Mouse (Mus musculus): ENCODE data around the gene Ccn1. TPM values are rescaled to one million over a fixed set of nuclear protein-coding genes. Genes with fewer than 3 reads are reported as not detected.
A peak's percentile ranks its signal among the peaks of the same experiment; 100 is the strongest.

Ccn1 gene
- polyA plus RNA-seq, 1 experiment from 2014 or later = 1.9 TPM

DNA sequence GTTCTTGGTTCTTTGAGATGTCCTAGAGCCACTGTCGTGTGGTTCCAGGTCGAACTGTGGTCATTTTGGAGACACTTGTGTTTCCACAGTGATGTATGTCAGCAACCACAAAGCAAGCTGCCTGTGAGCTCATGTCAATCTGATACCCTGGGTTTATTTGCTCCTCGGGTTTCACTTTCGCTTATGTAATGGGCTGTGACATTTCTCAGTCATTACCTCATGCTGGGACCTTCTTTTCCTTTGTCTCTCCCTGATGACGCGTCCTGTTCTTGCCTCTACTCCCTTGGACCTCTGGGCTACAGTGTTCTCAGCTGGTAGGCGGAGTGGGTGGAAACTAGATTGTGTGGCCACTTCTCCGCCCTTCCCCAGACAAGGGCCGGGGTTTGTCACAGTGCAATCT is 31.5 kb downstream of the Ccn1 start:
- no peaks in the 10 kb centered on the region for H3K27me3 ChIP-seq (ENCODE audit: control insufficient read depth, insufficient read depth, low read length)
- WGBS = 77% methylated on average over 9 of the region's 9 CpGs
- no peak for ATAC-seq (ENCODE audit: low read depth)
- no peak overlapping the region for H3K4me3 ChIP-seq (ENCODE audit: low read depth, low read length)
- H3K36me3 ChIP-seq (ENCODE audit: control insufficient read depth, insufficient read depth, low read length) = no peaks in the 10 kb centered on the region
- no peaks in the 10 kb centered on the region for H3K9me3 ChIP-seq (ENCODE audit: control insufficient read depth, low read length)
- H3K27ac ChIP-seq (ENCODE audit: low read depth, low read length) = no peak overlapping the region
- H3K4me1 ChIP-seq (ENCODE audit: control insufficient read depth, insufficient read depth, low read length) = peaks cover 10% of the 10 kb centered on the region; the same call in 1 of the 2 replicates
- H3K4me2 ChIP-seq (ENCODE audit: low read depth, low read length) = no peak overlapping the region
- no peak overlapping the region for H3K9ac ChIP-seq (replicated peaks; ENCODE audit: low read depth, low read length)

GRCm38 (mm10) chr3:145614362-145615115 is 35.2 kb downstream of the Ccn1 start:
- ATAC-seq (ENCODE audit: low read depth) = peak; percentile 50; the same call in 1 of the 2 replicates
- H3K4me1 ChIP-seq (ENCODE audit: control insufficient read depth, insufficient read depth, low read length) = peaks cover 10% of the 10 kb centered on the region; the same call in 1 of the 2 replicates
- no peaks in the 10 kb centered on the region for H3K9me3 ChIP-seq (ENCODE audit: control insufficient read depth, low read length)
- no peaks in the 10 kb centered on the region for H3K36me3 ChIP-seq (ENCODE audit: control insufficient read depth, insufficient read depth, low read length)
- no peak overlapping the region for H3K9ac ChIP-seq (replicated peaks; ENCODE audit: low read depth, low read length)
- no peak overlapping the region for H3K27ac ChIP-seq (ENCODE audit: low read depth, low read length)
- no peaks in the 10 kb centered on the region for H3K27me3 ChIP-seq (ENCODE audit: control insufficient read depth, insufficient read depth, low read length)
- H3K4me2 ChIP-seq (ENCODE audit: low read depth, low read length) = no peak overlapping the region; the same call in 1 of the 2 replicates
- WGBS = 16% methylated on average over 17 of the region's 17 CpGs
- H3K4me3 ChIP-seq (ENCODE audit: low read depth, low read length) = no peak overlapping the region

GRCm38 (mm10) chr3:145613234-145613633 is 36.5 kb downstream of the Ccn1 start:
- no peak overlapping the region for H3K27ac ChIP-seq (ENCODE audit: low read depth, low read length)
- ATAC-seq (ENCODE audit: low read depth) = peak; percentile 26; the same call in 1 of the 2 replicates
- no peak overlapping the region for H3K9ac ChIP-seq (replicated peaks; ENCODE audit: low read depth, low read length)
- no peak overlapping the region for H3K4me3 ChIP-seq (ENCODE audit: low read depth, low read length)
- H3K4me1 ChIP-seq (ENCODE audit: control insufficient read depth, insufficient read depth, low read length) = peaks cover 10% of the 10 kb centered on the region; the same call in 1 of the 2 replicates
- H3K27me3 ChIP-seq (ENCODE audit: control insufficient read depth, insufficient read depth, low read length) = no peaks in the 10 kb centered on the region
- WGBS = 74% methylated on average over 4 of the region's 4 CpGs
- no peaks in the 10 kb centered on the region for H3K36me3 ChIP-seq (ENCODE audit: control insufficient read depth, insufficient read depth, low read length)
- H3K9me3 ChIP-seq (ENCODE audit: control insufficient read depth, low read length) = no peaks in the 10 kb centered on the region
- H3K4me2 ChIP-seq (ENCODE audit: low read depth, low read length) = no peak overlapping the region

DNA sequence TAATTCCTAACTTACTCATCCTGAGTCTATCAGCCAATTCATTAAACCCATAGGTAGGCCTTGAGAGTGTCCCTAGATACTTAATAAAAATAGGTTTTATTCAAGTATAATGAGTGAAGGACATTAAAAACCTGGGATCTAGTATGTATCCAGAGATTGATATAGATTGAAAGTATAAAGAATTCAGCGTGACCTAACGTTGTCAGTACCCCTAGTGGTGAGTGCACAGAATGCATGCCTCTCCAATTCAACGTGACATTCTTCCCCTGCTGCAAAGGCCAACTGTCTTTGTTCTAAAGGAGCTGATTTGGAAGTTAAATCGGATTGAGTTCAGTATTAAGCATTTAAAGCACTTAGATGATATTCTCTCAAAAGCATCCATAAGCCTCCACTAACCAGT is 37.1 kb downstream of the Ccn1 start:
- no peak overlapping the region for H3K4me3 ChIP-seq (ENCODE audit: low read depth, low read length)
- WGBS = 22% methylated on average over 4 of the region's 4 CpGs
- no peaks in the 10 kb centered on the region for H3K27me3 ChIP-seq (ENCODE audit: control insufficient read depth, insufficient read depth, low read length)
- H3K9ac ChIP-seq (replicated peaks; ENCODE audit: low read depth, low read length) = no peak overlapping the region
- no peak for ATAC-seq (ENCODE audit: low read depth)
- peaks cover 10% of the 10 kb centered on the region; the same call in 1 of the 2 replicates for H3K4me1 ChIP-seq (ENCODE audit: control insufficient read depth, insufficient read depth, low read length)
- no peak overlapping the region for H3K27ac ChIP-seq (ENCODE audit: low read depth, low read length)
- no peak overlapping the region for H3K4me2 ChIP-seq (ENCODE audit: low read depth, low read length)
- no peaks in the 10 kb centered on the region for H3K9me3 ChIP-seq (ENCODE audit: control insufficient read depth, low read length)
- H3K36me3 ChIP-seq (ENCODE audit: control insufficient read depth, insufficient read depth, low read length) = no peaks in the 10 kb centered on the region

DNA sequence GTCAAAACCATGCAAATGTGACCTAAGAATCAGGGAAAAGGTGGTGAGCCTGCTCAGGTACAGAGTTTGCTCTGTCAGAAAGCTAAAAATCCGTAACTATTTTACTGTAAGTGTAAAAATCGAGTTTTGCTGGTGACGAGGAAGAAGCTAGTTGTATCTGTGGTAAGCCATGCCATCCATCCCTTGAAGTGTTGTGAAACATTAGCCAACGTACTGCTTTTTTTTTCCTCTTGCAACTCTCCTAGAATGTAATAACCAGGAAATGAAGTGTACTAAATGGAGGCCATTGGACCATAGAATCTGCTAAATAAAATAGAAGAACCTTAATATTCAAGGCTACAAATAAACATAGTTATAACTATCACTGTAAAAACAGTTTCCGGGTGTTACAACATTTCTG is 41.5 kb downstream of the Ccn1 start:
- Histone ChIP-seq H3K9ac (replicated peaks; ENCODE audit: low read depth, low read length) (no peak overlapping the region), H3K4me2 (ENCODE audit: low read depth, low read length) (no peak overlapping the region), H3K36me3 (ENCODE audit: control insufficient read depth, insufficient read depth, low read length) (peaks cover 3% of the 10 kb centered on the region; the same call in 1 of the 2 replicates), H3K27me3 (ENCODE audit: control insufficient read depth, insufficient read depth, low read length) (no peaks in the 10 kb centered on the region), H3K4me3 (ENCODE audit: low read depth, low read length) (no peak overlapping the region), H3K9me3 (ENCODE audit: control insufficient read depth, low read length) (no peaks in the 10 kb centered on the region), H3K27ac (ENCODE audit: low read depth, low read length) (no peak overlapping the region), H3K4me1 (ENCODE audit: control insufficient read depth, insufficient read depth, low read length) (no peaks in the 10 kb centered on the region)
- 97% methylated on average over 5 of the region's 5 CpGs for WGBS
- no peak for ATAC-seq (ENCODE audit: low read depth)

DNA sequence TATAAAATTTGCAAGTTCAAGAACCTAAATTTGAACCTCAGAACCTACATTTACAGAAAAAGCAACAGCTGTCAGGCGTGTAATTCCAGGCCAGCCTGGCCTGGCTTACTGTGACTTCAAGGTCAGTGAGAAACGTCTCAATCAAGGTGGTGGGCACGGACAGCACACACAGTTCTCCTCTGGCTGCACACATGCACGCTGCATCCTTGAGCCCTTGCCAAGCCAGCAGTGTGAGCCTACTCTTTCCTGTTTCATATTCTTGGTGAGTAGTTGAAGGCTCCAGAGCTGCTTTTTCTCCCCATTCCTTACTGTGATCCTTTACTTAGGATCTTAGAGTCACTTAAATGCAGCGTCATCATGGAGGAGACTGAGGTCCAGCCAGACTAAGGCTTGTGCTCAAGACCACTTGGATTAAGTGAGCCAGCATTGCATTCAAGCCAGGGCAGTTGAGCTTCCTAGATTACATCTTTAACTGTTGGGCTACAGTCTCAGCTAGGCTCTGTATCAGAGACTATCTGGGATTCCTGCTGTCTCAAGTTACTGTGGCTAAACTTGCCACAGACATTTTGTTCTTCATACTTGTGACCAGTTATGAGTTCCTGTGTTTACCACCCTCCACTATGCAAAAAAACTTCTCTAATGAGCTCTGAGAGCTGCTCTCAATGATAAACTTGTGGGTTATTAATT is 44.2 kb downstream of the Ccn1 start:
- 96% methylated on average over 5 of the region's 5 CpGs for WGBS
- Histone ChIP-seq H3K27me3 (ENCODE audit: control insufficient read depth, insufficient read depth, low read length) (no peaks in the 10 kb centered on the region), H3K36me3 (ENCODE audit: control insufficient read depth, insufficient read depth, low read length) (peaks cover 3% of the 10 kb centered on the region; the same call in 1 of the 2 replicates)

DNA sequence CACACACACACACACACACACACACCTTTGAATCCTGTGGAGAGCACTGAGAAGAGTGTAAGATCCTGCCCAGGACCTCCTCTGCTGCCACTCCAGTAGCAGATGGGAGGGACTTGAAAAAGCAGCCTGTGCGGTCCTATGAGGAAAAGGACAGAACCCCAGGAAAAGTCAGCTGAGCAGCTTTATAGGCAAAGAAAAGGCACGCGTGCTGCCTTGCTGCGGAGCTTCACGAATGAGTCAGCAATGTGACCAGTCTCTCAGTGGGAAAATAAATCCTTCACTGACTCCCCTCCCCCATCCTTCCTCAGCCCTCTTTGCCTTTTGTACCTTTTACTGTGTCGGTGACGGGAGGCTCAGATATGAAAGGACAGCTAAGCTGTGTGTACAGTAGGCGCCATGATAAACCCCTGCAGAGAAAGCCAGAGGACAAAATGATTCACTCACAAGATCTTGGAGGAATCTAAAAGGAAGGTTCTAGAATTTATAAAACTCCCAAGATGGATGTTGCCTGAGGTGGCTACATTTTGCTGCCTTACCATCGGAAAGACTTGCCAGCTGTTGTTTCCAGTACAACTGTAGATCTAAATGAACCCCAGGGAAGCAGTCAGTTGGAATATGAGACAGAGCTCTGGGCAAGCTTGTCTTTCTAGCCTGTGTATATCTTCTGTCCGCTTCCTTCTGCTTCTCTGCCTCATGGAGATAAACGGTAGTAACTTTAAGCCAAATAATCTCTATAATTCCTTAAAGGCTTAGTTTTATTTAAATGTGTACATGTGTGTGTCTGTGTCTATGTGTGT is 47.2 kb downstream of the Ccn1 start:
- no peaks in the 10 kb centered on the region for H3K27me3 ChIP-seq (ENCODE audit: control insufficient read depth, insufficient read depth, low read length)
- peaks cover 16% of the 10 kb centered on the region for H3K4me1 ChIP-seq (ENCODE audit: control insufficient read depth, insufficient read depth, low read length)
- ATAC-seq (ENCODE audit: low read depth) = peak; percentile 86
- H3K9me3 ChIP-seq (ENCODE audit: control insufficient read depth, low read length) = no peaks in the 10 kb centered on the region
- H3K36me3 ChIP-seq (ENCODE audit: control insufficient read depth, insufficient read depth, low read length) = peaks cover 19% of the 10 kb centered on the region
- no peak overlapping the region for H3K9ac ChIP-seq (replicated peaks; ENCODE audit: low read depth, low read length)
- 23% methylated on average over 11 of the region's 11 CpGs for WGBS
- H3K27ac ChIP-seq (ENCODE audit: low read depth, low read length) = peak overlapping the region; percentile 41
- 0 out of 2 replicates have a peak overlapping the region, but pooled peaks have one; percentile 8 for H3K4me2 ChIP-seq (ENCODE audit: low read depth, low read length)
- H3K4me3 ChIP-seq (ENCODE audit: low read depth, low read length) = no peak overlapping the region

More for the DNA sequence above, 44.2 kb downstream of the Ccn1 start:
- Histone ChIP-seq H3K27ac (ENCODE audit: low read depth, low read length) (no peak overlapping the region), H3K9ac (replicated peaks; ENCODE audit: low read depth, low read length) (no peak overlapping the region), H3K4me2 (ENCODE audit: low read depth, low read length) (no peak overlapping the region), H3K4me1 (ENCODE audit: control insufficient read depth, insufficient read depth, low read length) (peaks cover 16% of the 10 kb centered on the region), H3K9me3 (ENCODE audit: control insufficient read depth, low read length) (no peaks in the 10 kb centered on the region), H3K4me3 (ENCODE audit: low read depth, low read length) (no peak overlapping the region)
- no peak for ATAC-seq (ENCODE audit: low read depth)

- Histone ChIP-seq H3K4me3 (ENCODE audit: low read depth, low read length) (no peak overlapping the region), H3K9ac (replicated peaks; ENCODE audit: low read depth, low read length) (no peak overlapping the region), H3K27ac (ENCODE audit: low read depth, low read length) (no peak overlapping the region), H3K36me3 (ENCODE audit: control insufficient read depth, insufficient read depth, low read length) (peaks cover 17% of the 10 kb centered on the region; the same call in 1 of the 2 replicates), H3K27me3 (ENCODE audit: control insufficient read depth, insufficient read depth, low read length) (no peaks in the 10 kb centered on the region), H3K4me2 (ENCODE audit: low read depth, low read length) (no peak overlapping the region), H3K4me1 (ENCODE audit: control insufficient read depth, insufficient read depth, low read length) (peaks cover 16% of the 10 kb centered on the region), H3K9me3 (ENCODE audit: control insufficient read depth, low read length) (no peaks in the 10 kb centered on the region)
- no peak for ATAC-seq (ENCODE audit: low read depth)
- WGBS = 80% methylated on average over 6 of the region's 6 CpGs
Observed at GRCm38 (mm10) chr3:145601345-145601744, 48.4 kb downstream of the Ccn1 start.
